Mouse (Mus musculus) MEL-GATA-1-ER (cell line): Measurements from ENCODE around the gene 2410015M20Rik.

Experiments used
- DNase-seq: peaks from one replicate; pipeline ENCODE4 v3.0.0-alpha.2; 2012; ENCODE audit warnings: low read depth; ENCODE audit errors: extremely low read depth

The 2410015M20Rik gene

GRCm38 (mm10) chr17:56572154-56572553 is 37.4 kb downstream of the 2410015M20Rik start:
- DNase-seq, result no peak

- no peak for DNase-seq
Measured at GRCm38 (mm10) chr17:56570287-56570686, 39.3 kb downstream of the 2410015M20Rik start.

- no peak for DNase-seq
Measured at GRCm38 (mm10) chr17:56567370-56567769, 42.2 kb downstream of the 2410015M20Rik start.

GRCm38 (mm10) chr17:56566918-56567317 is 42.7 kb downstream of the 2410015M20Rik start:
- no peak for DNase-seq

- DNase-seq, result no peak
Measured at GRCm38 (mm10) chr17:56566293-56566692, 43.3 kb downstream of the 2410015M20Rik start.

GRCm38 (mm10) chr17:56561866-56562265 is 47.7 kb downstream of the 2410015M20Rik start:
- DNase-seq, result no peak

GRCm38 (mm10) chr17:56560131-56560530 is 49.4 kb downstream of the 2410015M20Rik start:
- DNase-seq, result no peak

- no peak for DNase-seq
Measured at GRCm38 (mm10) chr17:56559386-56559785, 50.2 kb downstream of the 2410015M20Rik start.

GRCm38 (mm10) chr17:56558448-56558847 is 51.1 kb downstream of the 2410015M20Rik start:
- no peak for DNase-seq
